Mouse (Mus musculus) thymus, postnatal 36 days (tissue): Measurements from ENCODE around the gene Mrpl22.
"Not testable (repeated sequence)": the region's sequence is repeated elsewhere in the genome, so short reads cannot be mapped to it uniquely, and the experiment has no call there.

Experiments
- DNase-seq, 2 experiments: peaks; one replicate each; pipeline ENCODE4 v3.0.0; 2022; ENCODE audit warnings: mixed read lengths in 2 of 2

Gene Mrpl22

GRCm38 (mm10) chr11:58183579-58183978 lies 12.1 kb downstream of the Mrpl22 start:
- no peak for DNase-seq

DNA sequence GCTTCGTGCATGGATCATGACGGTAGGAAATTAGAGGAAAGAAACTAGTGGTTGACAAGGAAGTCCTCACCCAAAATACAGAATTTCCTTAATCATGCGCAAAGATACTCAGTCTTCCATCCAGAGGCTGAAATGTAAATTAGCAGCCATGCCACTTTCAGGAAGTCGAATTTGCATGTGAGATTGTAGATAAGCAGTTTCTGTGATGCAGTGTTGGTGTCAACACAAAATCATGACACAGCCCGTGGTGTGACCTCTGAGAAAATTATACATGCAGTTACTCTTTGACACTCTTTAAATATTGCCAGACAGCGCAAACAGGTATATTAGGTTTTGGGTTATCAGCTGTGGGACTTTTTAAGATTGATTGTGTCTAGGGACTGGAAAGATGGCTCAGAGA lies 18.2 kb downstream of the Mrpl22 start:
- DNase-seq = no peak

- no peak for DNase-seq
Measured at GRCm38 (mm10) chr11:58193326-58193725, 21.9 kb downstream of the Mrpl22 start.

GRCm38 (mm10) chr11:58193860-58194520 lies 22.5 kb downstream of the Mrpl22 start:
- no peak for DNase-seq

DNA sequence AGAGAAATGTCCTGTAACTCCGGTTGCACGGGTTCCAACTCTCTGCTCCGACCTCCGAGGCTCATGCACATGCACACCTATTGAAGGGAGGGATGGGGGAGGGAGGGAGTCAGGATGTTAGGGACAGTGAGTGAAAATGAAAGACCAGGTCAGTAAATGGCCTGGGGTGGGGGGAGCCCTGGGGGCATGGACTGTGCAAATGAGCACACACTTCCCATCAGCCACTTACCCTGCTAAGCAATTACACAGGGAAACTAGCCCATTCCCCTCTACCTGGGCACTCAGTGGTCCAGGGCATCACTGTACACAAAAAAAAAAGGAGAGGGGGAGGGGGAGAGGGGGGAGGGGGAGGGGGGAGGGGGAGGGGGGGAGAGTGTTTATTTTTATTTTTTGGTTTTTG lies 27.2 kb downstream of the Mrpl22 start:
- peak in 1 of 2 experiments; percentile 31 for DNase-seq

DNA sequence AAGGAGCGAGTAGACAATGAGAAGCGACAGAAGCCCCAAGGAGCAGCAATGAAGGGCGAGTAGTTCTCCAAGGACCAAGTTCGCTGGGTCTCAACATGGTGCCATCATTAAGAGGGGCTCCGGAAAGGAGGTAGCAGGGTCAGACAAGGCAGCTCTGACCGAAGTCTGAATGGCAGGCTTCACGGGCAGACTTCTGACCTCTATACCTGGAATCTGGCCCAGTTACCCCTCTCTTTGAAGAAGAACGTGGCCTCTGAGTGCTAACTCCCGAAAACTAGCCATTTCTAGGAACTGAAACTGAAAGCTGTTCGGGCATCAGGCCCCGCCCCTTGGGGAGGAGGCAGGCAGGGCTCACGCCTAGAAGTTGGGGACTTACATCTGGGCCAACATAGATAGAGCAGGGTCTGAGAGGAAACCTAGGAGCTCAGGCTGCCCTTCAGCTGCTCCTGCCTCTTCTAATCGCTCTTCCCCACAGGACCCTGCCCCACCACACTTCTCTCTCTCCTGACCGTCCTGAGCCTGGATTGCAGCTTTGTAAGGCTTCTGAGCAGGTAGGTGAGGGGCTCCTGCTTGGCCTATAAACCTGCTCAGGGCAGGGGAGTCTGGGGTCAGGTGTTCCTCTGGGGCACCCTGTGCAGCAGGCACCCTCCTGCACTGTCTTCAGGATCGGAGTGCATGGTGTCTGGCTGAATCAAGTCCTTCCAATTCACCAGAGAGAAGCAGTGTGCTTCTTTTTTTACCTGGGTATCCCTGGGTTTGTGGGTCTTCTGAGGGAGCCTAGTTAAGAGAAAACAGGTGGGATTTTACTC lies 28.0 kb downstream of the Mrpl22 start, which contains the start of the genes Igtp and Irgm2:
Gene Igtp (plus strand): TSS at position 328 of the 809 bp plus-strand sequence.
Gene Irgm2 (plus strand): TSS at position 390 of the 809 bp plus-strand sequence.
- DNase-seq = peak; percentile 88 to 89

- peak; percentile 43 to 53 for DNase-seq
Measured at GRCm38 (mm10) chr11:58200226-58200625, 28.8 kb downstream of the Mrpl22 start.

DNA sequence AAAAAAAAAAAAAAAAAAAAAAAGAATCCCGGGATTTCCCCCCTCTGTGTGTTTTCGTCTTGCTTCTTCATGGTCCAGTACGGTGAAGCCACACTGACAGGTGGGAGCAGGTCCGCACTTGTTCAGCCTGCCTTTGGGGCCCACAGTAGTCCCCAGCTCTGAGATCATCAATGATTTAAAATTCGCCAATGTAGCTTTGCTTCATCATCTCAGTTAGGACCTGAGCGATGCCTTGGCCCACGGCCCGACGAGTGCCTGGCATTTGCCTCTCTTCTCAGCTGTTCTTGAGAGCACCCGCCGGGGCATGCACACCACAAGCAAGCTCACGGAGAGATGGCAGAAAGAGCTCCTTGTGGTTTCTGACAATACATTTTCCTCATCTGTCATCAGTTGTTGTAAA lies 29.6 kb downstream of the Mrpl22 start:
- DNase-seq = peak; percentile 63 to 68

- peak; percentile 50 to 67 for DNase-seq
Measured at GRCm38 (mm10) chr11:58210321-58210886, 38.9 kb downstream of the Mrpl22 start.

DNA sequence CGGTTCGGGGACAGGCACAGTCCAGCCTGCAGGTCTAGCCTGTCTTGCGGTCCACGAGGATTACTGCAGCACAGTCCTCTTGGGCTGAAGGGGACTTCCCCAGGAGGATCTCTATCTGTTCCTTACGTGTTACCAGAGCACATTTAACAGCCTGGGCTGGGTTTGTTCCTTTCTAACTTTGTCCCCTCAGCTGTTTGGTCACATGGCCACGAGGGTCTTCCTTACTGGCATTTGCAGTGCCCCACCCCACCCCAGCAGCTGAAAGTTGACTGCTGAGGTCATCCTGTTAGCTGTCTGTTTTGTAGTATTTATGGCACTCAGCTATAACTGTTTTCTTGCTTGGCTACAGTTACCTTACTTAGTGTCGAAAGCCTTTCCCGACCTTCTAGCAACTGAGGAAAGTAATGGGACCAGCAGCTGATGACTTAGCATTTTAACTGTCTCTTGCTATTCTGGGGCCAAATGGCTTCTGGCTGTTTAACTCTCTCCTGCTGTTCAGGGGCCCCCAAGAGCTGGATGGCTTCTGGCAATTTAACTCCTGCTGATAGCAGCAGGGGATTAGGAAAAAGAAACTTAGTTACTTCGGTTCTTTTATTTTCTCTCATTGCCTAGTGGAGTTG lies 39.7 kb downstream of the Mrpl22 start:
- peak; percentile 36 to 41 for DNase-seq

DNA sequence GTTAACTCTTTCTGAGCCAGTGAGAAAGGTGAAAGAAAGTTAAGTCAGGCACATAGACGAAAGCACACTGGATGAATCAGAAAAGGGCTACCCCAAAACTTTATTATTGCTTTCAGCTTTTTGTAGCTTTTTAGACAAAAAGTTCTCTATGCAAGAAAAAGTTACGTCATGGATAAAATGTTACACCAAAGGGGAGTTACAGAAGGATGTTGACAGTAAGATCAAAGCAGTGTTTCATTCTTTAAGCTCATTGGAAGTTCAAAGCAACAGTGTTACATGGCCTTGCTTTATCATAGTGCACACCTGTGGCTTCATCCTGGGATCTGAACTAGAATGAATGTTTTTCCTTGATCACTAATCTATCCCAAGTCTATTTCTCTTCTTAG lies 40.2 kb downstream of the Mrpl22 start:
- DNase-seq = no peak

GRCm38 (mm10) chr11:58213673-58214342 lies 42.3 kb downstream of the Mrpl22 start:
- DNase-seq = no peak

- DNase-seq = peak; percentile 88 to 90
Measured at GRCm38 (mm10) chr11:58214391-58215048, 43.1 kb downstream of the Mrpl22 start.

DNA sequence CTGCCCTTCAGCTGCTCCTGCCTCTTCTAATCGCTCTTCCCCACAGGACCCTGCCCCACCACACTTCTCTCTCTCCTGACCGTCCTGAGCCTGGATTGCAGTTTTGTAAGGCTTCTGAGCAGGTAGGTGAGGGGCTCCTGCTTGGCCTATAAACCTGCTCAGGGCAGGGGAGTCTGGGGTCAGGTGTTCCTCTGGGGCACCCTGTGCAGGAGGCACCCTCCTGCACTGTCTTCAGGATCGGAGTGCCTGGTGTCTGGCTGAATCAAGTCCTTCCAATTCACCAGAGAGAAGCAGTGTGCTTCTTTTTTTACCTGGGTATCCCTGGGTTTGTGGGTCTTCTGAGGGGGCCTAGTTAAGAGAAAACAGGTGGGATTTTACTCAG lies 43.6 kb downstream of the Mrpl22 start:
- not testable (repeated sequence) for DNase-seq

DNA sequence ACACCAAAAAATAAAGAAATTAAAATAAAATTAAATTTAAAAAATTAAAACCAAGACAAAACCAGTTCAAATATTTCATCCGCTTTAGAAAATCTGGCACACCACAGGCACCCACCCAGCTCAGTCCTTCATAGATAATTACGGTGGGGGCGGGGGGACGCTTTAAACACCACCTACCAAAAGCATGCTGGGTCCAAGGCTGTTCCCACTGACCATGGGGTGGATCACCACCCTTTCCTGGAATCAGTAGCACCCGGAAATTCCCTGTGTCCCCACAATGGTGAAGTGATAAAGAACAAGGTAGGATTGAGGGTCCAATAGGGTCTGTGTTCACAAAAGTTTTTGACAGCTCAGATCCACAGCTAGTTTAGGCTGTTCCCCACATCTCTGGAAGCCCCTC lies 44.4 kb downstream of the Mrpl22 start:
- no peak for DNase-seq

- DNase-seq = no peak
Measured at GRCm38 (mm10) chr11:58216823-58217222, 45.4 kb downstream of the Mrpl22 start.

GRCm38 (mm10) chr11:58223751-58224150 lies 52.3 kb downstream of the Mrpl22 start:
- peak; percentile 46 to 65 for DNase-seq

GRCm38 (mm10) chr11:58224313-58224712 lies 52.9 kb downstream of the Mrpl22 start:
- peak; percentile 70 to 78 for DNase-seq

GRCm38 (mm10) chr11:58224872-58225271 lies 53.4 kb downstream of the Mrpl22 start:
- DNase-seq = peak in 1 of 2 experiments; percentile 44

GRCm38 (mm10) chr11:58225655-58226054 lies 54.2 kb downstream of the Mrpl22 start:
- DNase-seq = peak; percentile 73 to 78

- DNase-seq = no peak
Measured at GRCm38 (mm10) chr11:58226425-58226824, 55.0 kb downstream of the Mrpl22 start.

- not testable (repeated sequence) for DNase-seq
Measured at GRCm38 (mm10) chr11:58228021-58228420, 56.6 kb downstream of the Mrpl22 start.
